Mouse (Mus musculus): ENCODE data around the gene Mcub. TPM values are rescaled to one million over a fixed set of nuclear protein-coding genes. Genes with fewer than 3 reads are reported as not detected.

The Mcub gene
- polyA plus RNA-seq, 1 experiment from 2014 or later: 3.5 TPM

DNA sequence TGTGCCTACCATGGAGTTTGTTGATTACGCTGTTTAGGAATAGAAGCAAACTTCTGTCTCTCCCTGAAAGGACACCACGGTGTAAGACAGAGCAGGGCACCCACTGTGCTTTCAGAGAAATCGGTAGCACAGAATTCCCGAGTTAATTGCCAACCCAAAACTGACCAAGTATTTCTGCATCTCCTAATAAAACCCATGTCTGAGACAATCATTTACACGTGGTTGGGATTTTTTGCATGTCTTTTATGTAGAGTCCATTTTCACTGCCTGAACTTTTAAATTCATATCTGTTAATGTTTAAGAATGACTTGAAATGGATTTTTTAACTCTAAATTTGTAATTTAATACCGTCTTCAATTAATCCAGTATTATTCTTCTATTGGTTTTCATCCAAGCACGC is 46.4 kb downstream of the Mcub start:
- Histone ChIP-seq H3K27me3 (replicated peaks) (no peaks in the 10 kb centered on the region), H3K9ac (no peak overlapping the region), H3K4me2 (no peak overlapping the region), H3K4me1 (replicated peaks) (no peaks in the 10 kb centered on the region), H3K36me3 (no peaks in the 10 kb centered on the region), H3K9me3 (replicated peaks) (no peaks in the 10 kb centered on the region), H3K4me3 (no peak overlapping the region), H3K27ac (ENCODE audit: poor library complexity, severe bottlenecking) (no peak overlapping the region)
- ATAC-seq (ENCODE audit: insufficient number of reproducible peaks, low FRiP score): no peak
- WGBS: 84% methylated on average over 7 of the region's 7 CpGs

DNA sequence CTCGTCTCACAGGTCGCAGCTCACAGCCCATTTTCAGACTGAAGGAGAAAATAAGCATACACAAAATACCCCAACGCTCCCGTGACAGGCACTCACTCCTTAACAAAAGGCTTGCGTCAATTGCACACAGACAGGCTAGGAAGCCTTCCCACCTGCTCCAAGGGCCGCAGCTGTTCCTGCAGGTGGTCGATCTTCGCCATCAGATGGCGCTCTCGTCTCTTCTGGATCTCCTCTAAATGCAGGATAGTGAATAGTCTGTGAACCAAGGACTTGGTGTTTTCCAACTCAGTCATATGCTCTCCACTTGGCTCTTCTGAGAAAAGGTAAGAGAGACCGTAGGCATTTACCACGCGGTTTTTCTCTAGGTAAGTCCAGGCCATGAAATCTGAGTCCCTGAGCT is 51.6 kb downstream of the Mcub start:
- Histone ChIP-seq H3K9me3 (replicated peaks) (no peaks in the 10 kb centered on the region), H3K36me3 (peaks cover 18% of the 10 kb centered on the region), H3K27me3 (replicated peaks) (no peaks in the 10 kb centered on the region), H3K4me2 (no peak overlapping the region), H3K27ac (ENCODE audit: poor library complexity, severe bottlenecking) (no peak overlapping the region), H3K4me3 (no peak overlapping the region), H3K9ac (no peak overlapping the region), H3K4me1 (replicated peaks) (no peaks in the 10 kb centered on the region)
- no peak for ATAC-seq (ENCODE audit: insufficient number of reproducible peaks, low FRiP score)
- WGBS: 17% methylated on average over 13 of the region's 13 CpGs

DNA sequence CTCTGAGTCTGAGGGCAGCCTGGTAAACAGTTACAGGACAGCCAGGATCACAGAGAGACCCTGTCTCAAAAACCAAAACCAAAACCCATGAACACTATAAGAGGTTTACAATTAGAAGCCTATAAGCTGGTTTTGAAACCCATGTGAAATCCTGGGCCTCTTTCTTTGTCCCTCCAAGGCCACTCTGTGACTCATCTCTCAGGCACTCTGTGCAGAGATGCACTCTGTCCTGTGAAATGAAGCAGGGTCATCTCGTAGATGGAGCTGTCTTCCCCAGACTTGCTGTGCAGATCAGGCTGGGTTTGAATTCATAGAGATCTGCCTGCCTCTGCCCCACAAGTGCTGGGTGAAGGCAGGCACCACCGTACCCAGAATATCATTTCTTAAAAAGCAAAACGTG is 52.6 kb downstream of the Mcub start:
- 68% methylated on average over 3 of the region's 3 CpGs for WGBS
- Histone ChIP-seq H3K4me3 (no peak overlapping the region), H3K9me3 (replicated peaks) (no peaks in the 10 kb centered on the region), H3K36me3 (peaks cover 28% of the 10 kb centered on the region), H3K27ac (ENCODE audit: poor library complexity, severe bottlenecking) (no peak overlapping the region), H3K4me2 (no peak overlapping the region), H3K27me3 (replicated peaks) (no peaks in the 10 kb centered on the region), H3K4me1 (replicated peaks) (no peaks in the 10 kb centered on the region), H3K9ac (no peak overlapping the region)
- ATAC-seq (ENCODE audit: insufficient number of reproducible peaks, low FRiP score): no peak

DNA sequence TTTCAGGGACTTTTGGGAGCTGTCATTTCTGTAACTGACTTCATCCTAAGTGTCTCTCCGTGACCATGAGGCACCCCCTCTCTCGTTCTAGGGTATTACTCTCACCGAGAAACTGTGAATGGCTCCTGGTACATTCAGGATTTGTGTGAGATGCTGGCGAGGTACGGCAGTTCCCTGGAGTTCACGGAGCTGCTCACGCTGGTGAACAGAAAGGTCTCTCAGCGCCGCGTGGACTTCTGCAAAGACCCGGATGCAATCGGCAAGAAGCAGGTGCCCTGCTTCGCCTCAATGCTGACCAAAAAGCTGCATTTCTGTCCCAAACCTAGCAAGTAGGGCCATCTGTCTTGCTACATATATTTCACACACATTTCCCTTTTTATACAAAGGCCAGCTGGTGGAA is 56.8 kb downstream of the Mcub start:
- Histone ChIP-seq H3K4me1 (replicated peaks) (no peaks in the 10 kb centered on the region), H3K36me3 (peaks cover 65% of the 10 kb centered on the region), H3K4me3 (no peak overlapping the region), H3K27me3 (replicated peaks) (no peaks in the 10 kb centered on the region), H3K4me2 (no peak overlapping the region), H3K27ac (ENCODE audit: poor library complexity, severe bottlenecking) (no peak overlapping the region), H3K9ac (no peak overlapping the region), H3K9me3 (replicated peaks) (no peaks in the 10 kb centered on the region)
- ATAC-seq (ENCODE audit: insufficient number of reproducible peaks, low FRiP score): no peak
- WGBS: 89% methylated on average over 13 of the region's 13 CpGs

DNA sequence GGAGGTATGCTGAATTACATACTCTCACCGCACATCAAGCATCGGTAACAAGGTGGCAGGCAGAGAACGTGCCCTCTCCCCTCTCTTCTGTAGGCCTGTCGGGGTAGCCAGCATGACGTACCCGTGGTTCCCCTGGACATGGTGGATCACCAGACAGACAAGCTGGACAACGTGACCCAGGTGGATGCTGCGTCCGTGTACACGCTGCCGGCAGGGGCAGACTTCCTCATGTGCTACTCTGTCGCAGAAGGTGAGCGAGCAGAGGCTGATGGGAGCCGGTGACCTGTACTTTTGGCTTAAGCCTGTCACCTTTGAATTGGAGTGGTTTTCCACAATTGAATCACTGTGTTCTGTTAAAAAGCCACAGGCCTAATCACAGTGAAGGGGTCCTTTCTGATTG is 58.0 kb downstream of the Mcub start:
- Histone ChIP-seq H3K9ac (no peak overlapping the region), H3K9me3 (replicated peaks) (no peaks in the 10 kb centered on the region), H3K4me2 (no peak overlapping the region), H3K36me3 (peaks cover 73% of the 10 kb centered on the region), H3K27ac (ENCODE audit: poor library complexity, severe bottlenecking) (no peak overlapping the region), H3K27me3 (replicated peaks) (no peaks in the 10 kb centered on the region), H3K4me1 (replicated peaks) (no peaks in the 10 kb centered on the region), H3K4me3 (no peak overlapping the region)
- WGBS: 88% methylated on average over 14 of the region's 14 CpGs
- ATAC-seq (ENCODE audit: insufficient number of reproducible peaks, low FRiP score): no peak

DNA sequence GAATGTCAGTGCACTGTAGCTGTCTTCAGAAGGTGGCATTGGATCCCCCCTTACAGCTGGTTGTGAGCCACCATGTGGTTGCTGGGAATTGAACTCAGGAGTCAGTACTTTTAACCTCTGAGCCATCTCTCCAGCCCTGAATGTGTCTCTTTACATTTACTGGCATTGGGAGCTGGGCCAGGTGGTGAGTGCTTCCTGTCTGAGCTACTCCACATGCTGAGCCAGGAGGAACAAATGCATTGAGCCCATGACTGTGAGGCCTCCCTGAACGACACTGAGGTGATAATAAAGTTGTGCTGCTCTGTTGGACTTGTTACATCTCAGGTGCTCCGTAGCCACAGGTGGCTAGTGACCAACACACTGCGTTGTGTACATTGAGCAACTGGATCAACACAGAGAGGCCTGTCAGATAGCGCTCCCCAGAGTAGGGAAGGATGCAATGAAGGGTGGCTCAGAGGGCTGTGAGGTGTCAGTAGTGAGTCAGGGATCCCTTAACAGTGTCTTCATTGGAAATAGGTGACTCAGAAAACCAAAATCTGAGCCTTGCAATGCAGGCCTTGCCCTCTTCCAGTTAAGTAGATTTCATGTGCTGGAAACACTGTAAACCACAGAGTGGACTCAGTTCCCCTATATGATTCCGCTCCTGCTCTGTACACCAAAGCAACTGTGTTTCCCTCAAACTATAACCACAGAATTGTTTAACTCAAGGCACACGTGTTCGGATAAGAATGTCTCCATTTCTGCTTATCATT is 65.4 kb downstream of the Mcub start:
- H3K36me3 ChIP-seq: peaks cover 39% of the 10 kb centered on the region
- peaks cover 29% of the 10 kb centered on the region for H3K4me1 ChIP-seq (replicated peaks)
- 79% methylated on average over 7 of the region's 7 CpGs for WGBS
- ATAC-seq (ENCODE audit: insufficient number of reproducible peaks, low FRiP score): no peak
- no peak overlapping the region for H3K4me2 ChIP-seq
- no peaks in the 10 kb centered on the region for H3K9me3 ChIP-seq (replicated peaks)
- H3K4me3 ChIP-seq: no peak overlapping the region
- H3K27ac ChIP-seq (ENCODE audit: poor library complexity, severe bottlenecking): no peak overlapping the region
- no peak overlapping the region for H3K9ac ChIP-seq
- no peaks in the 10 kb centered on the region for H3K27me3 ChIP-seq (replicated peaks)

DNA sequence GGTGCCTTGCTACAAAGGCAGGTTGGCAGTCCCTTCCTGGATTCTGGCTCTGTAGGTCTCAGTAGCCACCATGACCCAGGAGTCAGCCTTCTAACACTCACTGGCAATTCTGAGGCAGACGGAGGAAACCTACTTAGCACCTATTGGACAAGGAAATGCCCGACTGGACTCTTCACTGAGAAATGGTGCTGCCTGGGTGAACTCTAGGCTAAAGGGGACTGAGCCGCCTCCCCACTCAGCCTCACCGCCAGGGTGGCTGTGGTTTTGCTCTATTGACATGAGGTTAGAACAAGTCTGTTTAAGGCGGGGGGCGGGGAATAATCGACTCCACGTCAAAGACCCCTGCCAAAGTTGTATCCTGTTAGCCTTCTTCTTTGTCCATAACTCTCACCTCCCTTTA is 66.1 kb downstream of the Mcub start:
- H3K9me3 ChIP-seq (replicated peaks): no peaks in the 10 kb centered on the region; the same call in 1 of the 2 replicates
- 80% methylated on average over 8 of the region's 8 CpGs for WGBS
- H3K27me3 ChIP-seq (replicated peaks): no peaks in the 10 kb centered on the region
- H3K9ac ChIP-seq: no peak overlapping the region
- peaks cover 29% of the 10 kb centered on the region for H3K4me1 ChIP-seq (replicated peaks)
- H3K4me2 ChIP-seq: no peak overlapping the region
- ATAC-seq (ENCODE audit: insufficient number of reproducible peaks, low FRiP score): no peak
- no peak overlapping the region for H3K4me3 ChIP-seq
- peaks cover 32% of the 10 kb centered on the region for H3K36me3 ChIP-seq
- H3K27ac ChIP-seq (ENCODE audit: poor library complexity, severe bottlenecking): no peak overlapping the region

DNA sequence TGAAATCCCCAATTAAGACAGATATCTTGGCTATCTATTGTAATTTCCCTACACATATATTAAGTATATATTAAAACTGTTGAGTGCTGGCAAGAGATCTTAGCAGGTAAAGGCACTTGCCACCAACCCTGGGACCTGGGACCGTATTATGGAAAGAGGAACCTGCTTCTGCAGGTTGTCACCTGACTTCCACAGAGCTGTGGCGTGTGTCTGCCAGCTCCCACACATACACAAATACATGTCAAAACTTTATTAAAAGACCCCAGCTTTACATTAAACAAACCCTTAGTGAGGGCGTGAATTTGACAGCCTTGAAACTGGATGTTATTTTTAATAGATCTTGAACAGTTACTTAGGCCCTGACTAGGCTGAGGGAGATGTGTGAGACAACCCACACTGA is 66.6 kb downstream of the Mcub start:
- H3K4me3 ChIP-seq: no peak overlapping the region
- no peak overlapping the region for H3K9ac ChIP-seq
- H3K27me3 ChIP-seq (replicated peaks): no peaks in the 10 kb centered on the region
- no peaks in the 10 kb centered on the region; the same call in 1 of the 2 replicates for H3K9me3 ChIP-seq (replicated peaks)
- WGBS: 89% methylated on average over 3 of the region's 3 CpGs
- H3K4me2 ChIP-seq: no peak overlapping the region; the same call in 1 of the 2 replicates
- no peak for ATAC-seq (ENCODE audit: insufficient number of reproducible peaks, low FRiP score)
- no peak overlapping the region for H3K27ac ChIP-seq (ENCODE audit: poor library complexity, severe bottlenecking)
- H3K4me1 ChIP-seq (replicated peaks): peaks cover 31% of the 10 kb centered on the region
- H3K36me3 ChIP-seq: peaks cover 27% of the 10 kb centered on the region

DNA sequence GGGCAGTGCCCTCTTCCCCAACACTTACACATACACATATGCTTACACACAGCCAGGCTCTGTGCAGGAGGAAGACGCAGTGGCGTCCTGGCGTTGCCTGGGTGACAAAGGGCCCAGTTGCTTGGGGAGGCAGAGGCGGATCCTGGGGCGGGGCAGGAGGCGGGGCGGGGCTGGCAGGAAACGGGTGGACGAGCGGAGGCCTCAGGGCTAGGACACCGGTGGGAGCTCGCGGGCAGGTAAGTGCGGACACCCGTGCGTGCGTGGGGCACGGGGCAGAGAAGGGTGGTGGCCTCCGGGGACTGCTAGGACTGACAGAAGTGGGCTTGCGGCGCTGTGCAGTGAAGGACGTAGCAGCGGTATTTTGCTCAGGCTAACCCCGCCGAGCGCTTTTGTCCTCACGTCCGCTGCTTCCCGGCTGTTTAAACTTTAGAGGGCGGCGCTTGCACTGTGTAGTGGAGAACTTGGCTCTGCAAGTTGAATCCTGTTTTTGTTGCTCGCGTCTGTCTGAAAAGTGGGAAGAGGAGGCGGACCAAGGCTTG is 68.7 kb downstream of the Mcub start, which contains the start of gene Casp6:
Casp6 (plus strand) TSS at position 155 of the 539 bp plus-strand sequence.
- WGBS: under 1% methylated on average over 34 of the region's 34 CpGs

DNA sequence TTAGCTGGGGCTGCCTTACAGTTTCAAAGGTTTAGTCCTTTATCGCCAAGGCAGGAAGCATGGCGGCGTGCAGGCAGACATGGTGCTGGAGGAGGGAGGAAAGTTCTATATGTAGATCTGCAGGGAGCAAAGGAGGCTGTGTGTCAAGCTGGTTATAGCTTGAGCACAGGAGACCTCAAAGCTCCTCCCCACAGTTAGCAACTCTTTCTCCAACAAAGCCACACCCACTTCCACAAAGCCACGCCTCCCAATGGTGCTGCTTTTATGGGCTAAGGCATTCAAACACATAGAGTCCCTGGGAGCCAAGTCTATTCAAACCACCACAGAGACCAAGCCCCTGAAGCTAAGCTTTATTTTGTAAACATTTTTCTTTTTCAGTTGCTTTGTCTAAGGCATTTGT is 71.1 kb downstream of the Mcub start:
- no peak for ATAC-seq (ENCODE audit: insufficient number of reproducible peaks, low FRiP score)
- Histone ChIP-seq H3K36me3 (peaks cover 7% of the 10 kb centered on the region; the same call in 1 of the 2 replicates), H3K4me2 (no peak overlapping the region), H3K9me3 (replicated peaks) (no peaks in the 10 kb centered on the region; the same call in 1 of the 2 replicates), H3K9ac (no peak overlapping the region), H3K4me3 (no peak overlapping the region), H3K27ac (ENCODE audit: poor library complexity, severe bottlenecking) (no peak overlapping the region), H3K4me1 (replicated peaks) (peaks cover 43% of the 10 kb centered on the region), H3K27me3 (replicated peaks) (no peaks in the 10 kb centered on the region)
- WGBS: 59% methylated on average over 4 of the region's 4 CpGs

More for the DNA sequence above, 68.7 kb downstream of the Mcub start, which contains the start of gene Casp6:
- ATAC-seq (ENCODE audit: insufficient number of reproducible peaks, low FRiP score): peak; percentile 91
- H3K27me3 ChIP-seq (replicated peaks): no peaks in the 10 kb centered on the region
- peaks cover 45% of the 10 kb centered on the region for H3K4me1 ChIP-seq (replicated peaks)
- peak within 1 kb of the TSS; percentile 66 for H3K4me3 ChIP-seq
- H3K27ac ChIP-seq (ENCODE audit: poor library complexity, severe bottlenecking): peak within 1 kb of the TSS; percentile 78
- H3K4me2 ChIP-seq: peak within 1 kb of the TSS; percentile 72
- peak within 1 kb of the TSS; percentile 77 for H3K9ac ChIP-seq
- H3K9me3 ChIP-seq (replicated peaks): no peaks in the 10 kb centered on the region; the same call in 1 of the 2 replicates
- peaks cover 13% of the 10 kb centered on the region for H3K36me3 ChIP-seq

DNA sequence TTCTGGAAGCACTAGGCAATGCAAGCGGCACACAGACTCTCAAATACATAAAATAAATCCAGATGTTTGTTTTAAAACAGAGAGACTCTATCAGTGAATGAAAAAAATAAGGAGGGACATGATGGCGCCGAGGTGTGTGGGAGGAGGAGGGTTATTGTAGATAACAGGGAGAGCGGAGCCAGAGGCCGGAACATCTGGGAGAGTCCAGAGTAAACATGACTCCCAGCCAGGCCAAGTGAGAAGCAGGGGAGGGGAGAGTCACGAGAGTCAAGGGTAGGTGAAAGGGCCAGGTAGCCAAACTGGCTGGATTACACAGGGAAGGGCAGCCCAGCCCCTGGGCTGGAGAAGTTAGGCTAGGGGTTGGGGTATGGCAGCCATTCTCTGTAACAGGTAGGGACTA is 73.4 kb downstream of the Mcub start:
- H3K9ac ChIP-seq: no peak overlapping the region
- WGBS: 37% methylated on average over 6 of the region's 6 CpGs
- peaks cover 26% of the 10 kb centered on the region for H3K36me3 ChIP-seq
- peaks cover 26% of the 10 kb centered on the region for H3K4me1 ChIP-seq (replicated peaks)
- H3K27ac ChIP-seq (ENCODE audit: poor library complexity, severe bottlenecking): no peak overlapping the region; the same call in 1 of the 2 replicates
- no peaks in the 10 kb centered on the region for H3K27me3 ChIP-seq (replicated peaks)
- no peaks in the 10 kb centered on the region; the same call in 1 of the 2 replicates for H3K9me3 ChIP-seq (replicated peaks)
- H3K4me2 ChIP-seq: no peak overlapping the region
- ATAC-seq (ENCODE audit: insufficient number of reproducible peaks, low FRiP score): no peak
- H3K4me3 ChIP-seq: no peak overlapping the region

Data from heart, embryonic 12.5 days (tissue).